Mouse (Mus musculus) liver, embryonic 14.5 days (tissue): ENCODE results near the gene Spen.

Experiments
- CTCF ChIP-seq: IDR thresholded peaks from 2 replicates; pipeline ENCODE4 v1.5.1; 2016; ENCODE audit warnings: antibody characterized with exemption, low read depth, control low read depth
- EP300 ChIP-seq: IDR thresholded peaks from 2 replicates; pipeline ENCODE4 v1.6.1; 2016; ENCODE audit warnings: antibody characterized with exemption, low read depth

GRCm38 (mm10) chr4:141583919-141584318 is 45.5 kb upstream of the Spen start:
- TF ChIP-seq CTCF (no peak), EP300 (no peak)
